Mouse (Mus musculus) heart, adult 18-20 months (tissue): ENCODE measurements around the gene Dmxl2. TPM values are rescaled to one million over a fixed set of nuclear protein-coding genes. Genes with fewer than 3 reads are reported as not detected.
A peak's percentile ranks its signal among the peaks of the same experiment; 100 is the strongest.

Source experiments
- DNase-seq, 2 experiments: peaks; one replicate each; pipeline ENCODE4 v3.0.0; 2021 to 2022; ENCODE audit warnings: mixed read lengths in 1 of 2
- long read RNA-seq, 2 experiments: library from polyadenylated mRNA; stranded (forward); transcript quantifications; one replicate each; pipeline ENCODE4 v2.0.0; 2021
- total RNA-seq, 2 experiments: library from RNA; stranded (reverse); gene quantifications; 2 replicates each; pipeline ENCODE4 v1.2.3; 2021

Gene Dmxl2
- total RNA-seq = 10 to 100 TPM; 28.4 to 28.6 TPM
- long read RNA-seq, experiment 1, partial matches to known transcripts = 1 of 1 reads
- long read RNA-seq, experiment 1, other reads (novel, unspliced or antisense) = 0 of 1 reads
- long read RNA-seq, experiment 2 = 0 reads

- peak; percentile 92 to 95 for DNase-seq
These were observed at the start of gene Dmxl2 for GRCm38 (mm10) chr9:54501453-54502110. Gene Dmxl2, minus strand, starts transcription at chr9:54501626.

GRCm38 (mm10) chr9:54549433-54549832 is 48.0 kb upstream of the Dmxl2 start:
- DNase-seq = no peak

GRCm38 (mm10) chr9:54547536-54547935 is 46.1 kb upstream of the Dmxl2 start:
- DNase-seq = peak; percentile 47 to 78

- no peak for DNase-seq
These were observed 43.5 kb upstream of the Dmxl2 start for GRCm38 (mm10) chr9:54544954-54545315.

- DNase-seq = no peak
These were observed 43.0 kb upstream of the Dmxl2 start for GRCm38 (mm10) chr9:54544212-54544953.

GRCm38 (mm10) chr9:54540801-54541200 is 39.4 kb upstream of the Dmxl2 start:
- no peak for DNase-seq

GRCm38 (mm10) chr9:54538684-54539083 is 37.3 kb upstream of the Dmxl2 start, which contains the start of gene Sh2d7:
Gene Sh2d7, plus strand, starts transcription at chr9:54538984.
- DNase-seq = no peak

GRCm38 (mm10) chr9:54538244-54538643 is 36.8 kb upstream of the Dmxl2 start:
- no peak for DNase-seq

- DNase-seq = no peak
These were observed 36.1 kb upstream of the Dmxl2 start for GRCm38 (mm10) chr9:54537480-54537879.

GRCm38 (mm10) chr9:54537030-54537429 is 35.6 kb upstream of the Dmxl2 start:
- no peak for DNase-seq

- no peak for DNase-seq
These were observed 34.8 kb upstream of the Dmxl2 start for GRCm38 (mm10) chr9:54536236-54536635.

- no peak for DNase-seq
These were observed 32.5 kb upstream of the Dmxl2 start for GRCm38 (mm10) chr9:54533975-54534374.

- DNase-seq = no peak
These were observed 31.5 kb upstream of the Dmxl2 start for GRCm38 (mm10) chr9:54532926-54533325.

- no peak for DNase-seq
These were observed 30.0 kb upstream of the Dmxl2 start for GRCm38 (mm10) chr9:54531421-54531820.

GRCm38 (mm10) chr9:54530836-54531235 is 29.4 kb upstream of the Dmxl2 start:
- DNase-seq = no peak

GRCm38 (mm10) chr9:54529950-54530349 is 28.5 kb upstream of the Dmxl2 start:
- DNase-seq = no peak

- no peak for DNase-seq
These were observed 26.3 kb upstream of the Dmxl2 start for GRCm38 (mm10) chr9:54527694-54528093.

- no peak for DNase-seq
These were observed 18.9 kb upstream of the Dmxl2 start for GRCm38 (mm10) chr9:54520286-54520685.

GRCm38 (mm10) chr9:54518921-54519320 is 17.5 kb upstream of the Dmxl2 start:
- DNase-seq = no peak

- no peak for DNase-seq
These were observed 14.6 kb upstream of the Dmxl2 start for GRCm38 (mm10) chr9:54515991-54516390.

GRCm38 (mm10) chr9:54502873-54503272 is 1.4 kb upstream of the Dmxl2 start:
- no peak for DNase-seq

- no peak for DNase-seq
These were observed 677 bp upstream of the Dmxl2 start for GRCm38 (mm10) chr9:54502111-54502495.

- peak in 1 of 2 experiments; percentile 40 for DNase-seq
These were observed 484 bp downstream of the Dmxl2 start for GRCm38 (mm10) chr9:54500832-54501452.
